Mouse (Mus musculus) liver, embryonic 14.5 days (tissue): ENCODE data around the gene Fcgr1.

Experiments
- CTCF ChIP-seq: IDR thresholded peaks from 2 replicates; pipeline ENCODE4 v1.5.1; 2016; ENCODE audit warnings: antibody characterized with exemption, low read depth, control low read depth
- EP300 ChIP-seq: IDR thresholded peaks from 2 replicates; pipeline ENCODE4 v1.6.1; 2016; ENCODE audit warnings: antibody characterized with exemption, low read depth

GRCm38 (mm10) chr3:96338043-96338442 is 44.3 kb upstream of the Fcgr1 start:
- TF ChIP-seq EP300 (no peak), CTCF (no peak)
